Mouse (Mus musculus): ENCODE measurements around the gene Epb41l3.

DNA sequence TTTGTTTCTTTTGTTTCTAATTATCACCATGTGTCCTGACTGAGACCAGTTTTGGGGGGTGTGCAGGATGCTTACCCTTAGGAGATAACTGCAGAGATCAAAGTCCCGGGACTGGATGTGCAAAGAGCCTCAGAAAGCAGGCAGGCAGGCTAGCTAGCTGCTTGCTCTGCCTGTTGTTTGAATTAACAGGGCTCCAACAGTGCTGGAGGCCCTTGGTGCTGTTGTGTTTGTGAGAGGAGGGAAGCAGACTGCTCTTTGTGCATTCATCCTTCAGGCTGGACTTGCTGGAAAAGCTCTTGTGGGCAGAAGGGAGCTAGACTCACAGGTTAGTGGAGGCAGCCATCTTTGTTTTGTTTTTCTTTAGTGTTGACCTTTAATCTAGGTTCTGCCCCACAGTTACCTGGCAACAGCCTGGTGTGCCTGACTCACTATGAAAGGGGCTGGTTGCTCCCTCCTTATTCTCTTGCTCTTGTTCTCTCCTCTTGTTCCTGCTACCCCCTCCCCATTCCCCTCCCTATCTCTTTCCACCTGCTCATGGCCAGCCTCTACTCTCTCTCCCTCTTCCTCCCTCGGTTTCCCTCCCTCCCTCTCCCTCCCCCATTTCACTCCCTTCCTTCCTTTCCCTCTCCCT is 117.5 kb downstream of the Epb41l3 start:
- TF ChIP-seq CTCF (IDR thresholded peaks at IDR 0.05; ENCODE audit: low read depth, low read length) (no peak), POLR2A (IDR thresholded peaks at IDR 0.05; ENCODE audit: borderline replicate concordance, low read depth, low read length) (no peak)

Measured in bone marrow macrophage, adult 2 months (primary cell).